Mouse (Mus musculus) heart, embryonic 14.5 days (tissue): ENCODE measurements at regions not wholly inside any gene's neighbourhood (a gene's known extent, or its start where the extent isn't known, plus 50 kb on each side); places are given as distances from the start of the nearest gene placed in this dataset.

ENCODE experiments used
- ATAC-seq: fragments of 200-750 bp; cut with Nextera tagmentation; 2 replicates; pipeline ENCODE4 v1.8.0; 2017; ENCODE audit warnings: low read depth, moderate TSS enrichment; ENCODE audit not compliant: insufficient number of reproducible peaks, insufficient read depth, low FRiP score
- H3K27ac ChIP-seq, 2 experiments: fragments of 200-500 bp in 1 of 2; fragments of 300-500 bp in 1 of 2; sonication (generic) in 1 of 2; replicated peaks in 1 of 2; 2 replicates each; pipeline ENCODE4 v1.5.1; 2012 to 2014; ENCODE audit warnings: low read depth in 2 of 2, low read length in 2 of 2, control low read depth in 1 of 2, mild to moderate bottlenecking in 1 of 2, mixed read lengths in 1 of 2; ENCODE audit not compliant: control insufficient read depth in 1 of 2, insufficient read depth in 1 of 2
- H3K27me3 ChIP-seq: fragments of 300-500 bp; sonication (generic); 2 replicates; pipeline ENCODE4 v1.6.1; 2014; ENCODE audit warnings: mild to moderate bottlenecking, low read length, control low read depth; ENCODE audit not compliant: control insufficient read depth, insufficient read depth
- H3K36me3 ChIP-seq: fragments of 300-500 bp; sonication (generic); 2 replicates; pipeline ENCODE4 v1.6.1; 2014; ENCODE audit warnings: mild to moderate bottlenecking, control low read depth, low read length, mixed read lengths; ENCODE audit not compliant: control insufficient read depth, insufficient read depth
- H3K4me1 ChIP-seq, 2 experiments: fragments of 200-500 bp in 1 of 2; fragments of 300-500 bp in 1 of 2; sonication (generic) in 1 of 2; 2 replicates each; pipeline ENCODE4 v1.6.1; 2012 to 2014; ENCODE audit warnings: low read length in 2 of 2, control low read depth in 1 of 2, mixed read lengths in 1 of 2; ENCODE audit not compliant: control insufficient read depth in 2 of 2, insufficient read depth in 2 of 2
- H3K4me2 ChIP-seq: fragments of 300-500 bp; sonication (generic); 2 replicates; pipeline ENCODE4 v1.6.1; 2014; ENCODE audit warnings: mild to moderate bottlenecking, low read length
- H3K4me3 ChIP-seq, 2 experiments: fragments of 200-500 bp in 1 of 2; fragments of 300-500 bp in 1 of 2; sonication (generic) in 1 of 2; 2 replicates each; pipeline ENCODE4 v1.5.1; 2012 to 2014; ENCODE audit warnings: low read length in 2 of 2, mild to moderate bottlenecking in 2 of 2, control low read depth in 1 of 2, low read depth in 1 of 2, moderate library complexity in 1 of 2; ENCODE audit not compliant: control insufficient read depth in 1 of 2, insufficient read depth in 1 of 2
- H3K9ac ChIP-seq: fragments of 300-500 bp; sonication (generic); 2 replicates; pipeline ENCODE4 v1.6.1; 2014; ENCODE audit warnings: mild to moderate bottlenecking, low read length
- H3K9me3 ChIP-seq: fragments of 300-500 bp; sonication (generic); 2 replicates; pipeline ENCODE4 v1.6.1; 2016; ENCODE audit warnings: low read length, control low read depth; ENCODE audit not compliant: control insufficient read depth
- WGBS: fragments of 180-500 bp; shearing (Covaris S2); extraction: QIAGEN DNeasy Blood & Tissue Kit; methylation state at CpG from one replicate; pipeline ENCODE4 v1.1.7; 2014; 5-methylcytosine and 5-hydroxymethylcytosine counted together

- Histone ChIP-seq H3K27ac (no peak overlapping the region), H3K4me3 (no peak overlapping the region), H3K36me3 (no peaks in the 10 kb centered on the region), H3K9me3 (no peaks in the 10 kb centered on the region), H3K27me3 (no peaks in the 10 kb centered on the region), H3K4me1 (peaks cover 7 to 14% of the 10 kb centered on the region in 2 experiments), H3K9ac (no peak overlapping the region), H3K4me2 (no peak overlapping the region)
- no peak for ATAC-seq
These were observed 115.3 kb upstream of the Il6 start for GRCm38 (mm10) chr5:29897617-29898016.

DNA sequence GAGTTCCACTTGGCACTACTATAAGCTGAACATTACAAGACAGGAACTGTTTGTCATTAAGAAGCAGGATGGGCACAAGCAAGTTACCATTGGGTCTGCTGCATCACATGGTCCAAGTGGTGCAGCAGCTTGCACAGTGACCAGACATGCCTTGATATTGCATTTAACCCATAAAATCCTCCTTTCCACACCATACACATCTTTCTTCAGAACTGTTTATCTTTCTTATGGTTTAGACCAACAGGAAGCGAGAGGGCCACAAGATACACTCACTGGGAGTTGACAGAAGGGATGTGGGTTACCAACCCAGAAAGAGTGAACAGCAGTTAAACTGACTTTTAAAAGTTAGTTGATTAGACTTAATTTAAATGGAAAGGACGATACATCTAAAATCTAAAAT lies 111.2 kb upstream of the Il6 start:
- no peaks in the 10 kb centered on the region for H3K4me1 ChIP-seq
- H3K27me3 ChIP-seq = no peaks in the 10 kb centered on the region
- H3K4me2 ChIP-seq = no peak overlapping the region
- ATAC-seq = no peak
- H3K9me3 ChIP-seq = no peaks in the 10 kb centered on the region
- no peak overlapping the region for H3K4me3 ChIP-seq
- no peaks in the 10 kb centered on the region for H3K36me3 ChIP-seq
- no peak overlapping the region for H3K9ac ChIP-seq
- WGBS = 64% methylated on average over 2 of the region's 2 CpGs
- no peak overlapping the region for H3K27ac ChIP-seq

GRCm38 (mm10) chr5:29920295-29920694 lies 92.6 kb upstream of the Il6 start:
- no peak overlapping the region for H3K4me3 ChIP-seq
- 80% methylated on average over 2 of the region's 2 CpGs for WGBS
- H3K27me3 ChIP-seq = no peaks in the 10 kb centered on the region
- H3K36me3 ChIP-seq = no peaks in the 10 kb centered on the region
- no peak overlapping the region for H3K9ac ChIP-seq
- H3K9me3 ChIP-seq = peaks cover 8% of the 10 kb centered on the region
- H3K4me2 ChIP-seq = no peak overlapping the region
- H3K4me1 ChIP-seq = no peaks in the 10 kb centered on the region
- ATAC-seq = no peak
- H3K27ac ChIP-seq = no peak overlapping the region

DNA sequence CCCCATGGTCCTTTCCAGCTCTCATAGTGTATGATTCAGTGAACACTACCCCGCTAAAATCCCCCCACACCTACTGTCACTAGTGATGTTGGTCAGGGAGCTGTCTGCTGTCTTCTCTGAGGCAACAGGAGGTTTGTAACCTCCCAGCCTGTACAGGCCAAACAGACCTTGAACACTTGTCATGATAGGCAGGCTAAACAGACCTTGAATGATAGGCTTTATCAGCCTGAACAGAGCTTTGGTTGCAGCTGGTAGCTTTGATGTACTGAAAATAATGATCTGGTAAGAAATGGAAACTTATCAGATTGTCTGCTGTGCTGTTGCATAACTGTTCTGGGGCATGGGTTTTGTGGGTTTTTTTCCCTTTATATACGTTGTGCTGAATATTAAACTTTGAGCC lies 87.4 kb upstream of the Il6 start:
- Histone ChIP-seq H3K4me3 (no peak overlapping the region), H3K9ac (no peak overlapping the region), H3K4me2 (no peak overlapping the region), H3K4me1 (no peaks in the 10 kb centered on the region), H3K9me3 (no peaks in the 10 kb centered on the region), H3K27me3 (no peaks in the 10 kb centered on the region), H3K36me3 (no peaks in the 10 kb centered on the region), H3K27ac (no peak overlapping the region)
- WGBS = 70% methylated on average over 2 of the region's 2 CpGs
- no peak for ATAC-seq

GRCm38 (mm10) chr5:29927594-29927993 lies 85.3 kb upstream of the Il6 start:
- ATAC-seq = no peak
- 53% methylated on average over 1 of the region's 1 CpGs for whole genome bisulfite sequencing
- Histone ChIP-seq H3K9ac (no peak overlapping the region), H3K9me3 (no peaks in the 10 kb centered on the region), H3K4me3 (no peak overlapping the region), H3K4me1 (no peaks in the 10 kb centered on the region), H3K27ac (no peak overlapping the region), H3K4me2 (no peak overlapping the region), H3K27me3 (no peaks in the 10 kb centered on the region), H3K36me3 (no peaks in the 10 kb centered on the region)

DNA sequence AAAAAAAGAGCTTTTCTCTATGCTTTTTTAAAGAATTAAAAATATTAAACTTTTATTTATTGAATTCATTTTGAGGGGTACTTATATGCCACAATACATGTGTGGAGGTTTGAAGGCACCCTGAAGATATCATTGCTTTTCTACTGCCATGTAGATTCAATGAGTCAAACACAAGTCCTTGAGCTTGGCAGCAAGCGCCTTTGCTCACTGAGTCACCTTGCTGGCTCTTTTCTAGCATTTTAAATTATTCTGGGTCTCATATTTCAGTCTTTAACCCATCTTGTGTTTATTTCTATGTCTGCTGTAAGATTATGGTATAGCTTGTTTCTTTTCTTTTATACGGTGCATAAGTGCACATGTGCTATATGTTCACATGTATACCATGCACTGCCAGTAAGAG lies 83.5 kb upstream of the Il6 start:
- 88% methylated on average over 2 of the region's 2 CpGs for whole genome bisulfite sequencing
- ATAC-seq = no peak
- Histone ChIP-seq H3K4me1 (no peaks in the 10 kb centered on the region), H3K4me2 (no peak overlapping the region), H3K4me3 (no peak overlapping the region), H3K9me3 (no peaks in the 10 kb centered on the region), H3K27ac (no peak overlapping the region), H3K27me3 (no peaks in the 10 kb centered on the region), H3K9ac (no peak overlapping the region), H3K36me3 (no peaks in the 10 kb centered on the region)

GRCm38 (mm10) chr5:29947225-29947624 lies 65.7 kb upstream of the Il6 start:
- 35% methylated on average over 2 of the region's 2 CpGs for WGBS
- Histone ChIP-seq H3K27ac (no peak overlapping the region; a peak in 1 of 4 replicates), H3K4me2 (no peak overlapping the region; the same call in 1 of the 2 replicates), H3K9me3 (no peaks in the 10 kb centered on the region), H3K4me3 (no peak overlapping the region), H3K36me3 (no peaks in the 10 kb centered on the region), H3K27me3 (no peaks in the 10 kb centered on the region), H3K9ac (no peak overlapping the region), H3K4me1 (peaks cover 0 to 10% of the 10 kb centered on the region in 2 experiments; a peak in 1 of 4 replicates)
- ATAC-seq = no peak

DNA sequence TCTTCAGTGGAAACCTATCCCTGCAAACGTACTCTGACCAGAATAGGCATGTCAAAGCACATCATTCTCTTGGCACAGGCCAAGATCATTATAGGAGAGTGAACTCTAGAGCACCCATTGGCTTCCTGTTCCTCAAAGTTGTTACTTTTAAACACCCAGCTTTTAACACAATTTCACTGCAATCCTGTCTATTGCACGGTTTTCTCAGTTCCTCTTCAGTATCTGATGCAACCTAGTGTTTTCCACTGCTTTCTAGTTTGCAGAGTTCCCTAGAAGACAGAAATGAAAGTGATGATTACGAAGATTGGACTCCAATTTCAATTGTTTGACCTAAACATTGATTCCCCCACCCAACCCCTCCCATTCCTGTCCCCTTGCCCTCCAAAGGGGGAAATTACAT lies 64.8 kb upstream of the Il6 start:
- no peaks in the 10 kb centered on the region for H3K9me3 ChIP-seq
- no peak overlapping the region for H3K4me3 ChIP-seq
- ATAC-seq = no peak
- no peak overlapping the region for H3K27ac ChIP-seq
- no peak overlapping the region for H3K9ac ChIP-seq
- H3K4me2 ChIP-seq = no peak overlapping the region
- 71% methylated on average over 3 of the region's 3 CpGs for WGBS
- H3K4me1 ChIP-seq = peaks cover 0 to 10% of the 10 kb centered on the region in 2 experiments; a peak in 1 of 4 replicates
- H3K36me3 ChIP-seq = no peaks in the 10 kb centered on the region
- H3K27me3 ChIP-seq = no peaks in the 10 kb centered on the region
